Mouse (Mus musculus): ENCODE results near the gene Pim3. TPM values are rescaled to one million over a fixed set of nuclear protein-coding genes. Genes with fewer than 3 reads are reported as not detected.

Pim3 gene
- total and polyA plus RNA-seq, 3 experiments = 33.6 to 41.6 TPM; not detected in 1

GRCm38 (mm10) chr15:88862881-88863694, 1.1 kb downstream of the Pim3 start:
- DNase-seq (ENCODE audit: low read depth, low spot score) = peak; percentile 67
- peaks cover 0 to 11% of the 10 kb centered on the region in 2 experiments; a peak in 2 of 4 replicates for H3K4me1 ChIP-seq (ENCODE audit: control insufficient read depth in 1 of 2, insufficient read depth in 2 of 2, low read length in 2 of 2)

DNA sequence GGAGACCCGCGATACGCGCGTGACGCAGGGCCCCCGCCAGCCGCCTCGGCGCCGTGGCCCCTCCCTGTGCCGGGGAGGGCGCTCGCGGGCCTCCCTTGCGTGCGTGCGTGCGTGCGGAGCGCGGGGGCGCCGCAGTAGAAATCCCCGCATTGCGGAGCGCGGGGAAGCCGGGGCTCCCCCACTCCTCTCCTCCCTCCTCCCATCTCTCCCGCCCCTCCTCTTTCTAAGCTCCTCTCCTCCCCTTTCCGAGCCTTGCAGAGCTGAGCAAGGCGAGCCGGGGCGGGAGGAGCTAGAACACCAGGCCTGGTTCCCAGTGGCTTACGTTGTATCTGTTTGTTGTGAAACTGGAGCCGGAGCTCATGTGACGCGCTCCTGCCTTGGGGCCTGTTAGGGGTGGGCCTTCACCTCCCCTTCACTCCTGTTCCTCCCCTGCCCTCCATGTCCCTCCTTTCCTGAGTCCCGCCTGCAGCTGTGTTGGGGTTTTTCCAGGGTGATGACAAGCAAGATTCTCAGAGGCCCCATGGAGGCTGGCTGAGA, 1.8 kb downstream of the Pim3 start:
- no peaks in the 10 kb centered on the region for H3K9me3 ChIP-seq (replicated peaks; ENCODE audit: insufficient read depth, low read length)
- no peaks in the 10 kb centered on the region for H3K27me3 ChIP-seq (ENCODE audit: control insufficient read depth in 1 of 2, insufficient read depth in 2 of 2, low read length in 2 of 2)
- peaks cover 0 to 11% of the 10 kb centered on the region in 2 experiments; a peak in 2 of 4 replicates for H3K4me1 ChIP-seq (ENCODE audit: control insufficient read depth in 1 of 2, insufficient read depth in 2 of 2, low read length in 2 of 2)
- peak overlapping the region; percentile 65 to 78 for H3K4me3 ChIP-seq (ENCODE audit: control insufficient read depth in 1 of 2, insufficient read depth in 1 of 2, low read depth in 2 of 2, low read length in 2 of 2)
- peak; percentile 91 for DNase-seq (ENCODE audit: low read depth, low spot score)
- no peak overlapping the region for H3K27ac ChIP-seq (ENCODE audit: control insufficient read depth, low read depth, low read length)
- H3K36me3 ChIP-seq (ENCODE audit: control insufficient read depth in 1 of 2, insufficient read depth in 2 of 2, low read length in 2 of 2) = peaks cover 2 to 8% of the 10 kb centered on the region in 2 experiments; a peak in 2 of 4 replicates
- H3K9ac ChIP-seq (ENCODE audit: control insufficient read depth, low read depth, low read length, poor library complexity, severe bottlenecking) = peak overlapping the region; percentile 88
- H3K79me2 ChIP-seq (ENCODE audit: control insufficient read depth, insufficient read depth, low read length, poor library complexity) = peaks cover 23% of the 10 kb centered on the region
- TF ChIP-seq ZC3H11A (IDR thresholded peaks at IDR 0.05; ENCODE audit: low read depth, low read length) (no peak), HCFC1 (IDR thresholded peaks at IDR 0.05; ENCODE audit: low read depth, low read length) (0 out of 2 replicates have a peak, but pooled peaks have one; percentile 37), MAZ (IDR thresholded peaks at IDR 0.05; ENCODE audit: low read depth, low read length) (peak; percentile 92), CTCF (IDR thresholded peaks at IDR 0.05 in 2 of 3, conservative IDR thresholded peaks at IDR 0.05 in 1 of 3; ENCODE audit: control insufficient read depth in 1 of 3, insufficient read depth in 1 of 3, low read depth in 2 of 3, low read length in 3 of 3, poor library complexity in 1 of 3, severe bottlenecking in 1 of 3) (0 out of 6 replicates have a peak, but pooled peaks of 1 of the 3 experiments have one; percentile 10), E2F4 (IDR thresholded peaks at IDR 0.05; ENCODE audit: borderline replicate concordance, low read depth, low read length) (no peak), SIN3A (IDR thresholded peaks at IDR 0.05; ENCODE audit: low read length) (peak; percentile 89), MXI1 (IDR thresholded peaks at IDR 0.05; ENCODE audit: low read depth, low read length) (peak; percentile 70), BHLHE40 (IDR thresholded peaks at IDR 0.05; ENCODE audit: borderline replicate concordance, low read depth, low read length) (peak; percentile 55; the same call in 1 of the 2 replicates), USF1 (IDR thresholded peaks at IDR 0.05; ENCODE audit: low read depth, low read length) (peak; percentile 84), MAX (IDR thresholded peaks at IDR 0.05; ENCODE audit: low read length) (peak; percentile 37; the same call in 1 of the 2 replicates), UBTF (IDR thresholded peaks at IDR 0.05; ENCODE audit: borderline replicate concordance, insufficient read depth, low read depth, low read length) (no peak), ZKSCAN1 (IDR thresholded peaks at IDR 0.05; ENCODE audit: low read depth, low read length) (no peak), ETS1 (IDR thresholded peaks at IDR 0.05; ENCODE audit: low read depth, low read length) (no peak), MEF2A (IDR thresholded peaks at IDR 0.05; ENCODE audit: extremely low read depth, insufficient replicate concordance, low read depth, low read length, poor library complexity, severe bottlenecking) (no peak), NELFE (IDR thresholded peaks at IDR 0.05; ENCODE audit: low read depth, low read length) (no peak)

More at GRCm38 (mm10) chr15:88862881-88863694, 1.1 kb downstream of the Pim3 start:
- Histone ChIP-seq H3K79me2 (ENCODE audit: control insufficient read depth, insufficient read depth, low read length, poor library complexity) (peaks cover 23% of the 10 kb centered on the region), H3K9me3 (replicated peaks; ENCODE audit: insufficient read depth, low read length) (no peaks in the 10 kb centered on the region), H3K36me3 (ENCODE audit: control insufficient read depth in 1 of 2, insufficient read depth in 2 of 2, low read length in 2 of 2) (peaks cover 2 to 8% of the 10 kb centered on the region in 2 experiments; a peak in 2 of 4 replicates), H3K27ac (ENCODE audit: control insufficient read depth, low read depth, low read length) (peak overlapping the region; percentile 24; the same call in 1 of the 2 replicates), H3K27me3 (ENCODE audit: control insufficient read depth in 1 of 2, insufficient read depth in 2 of 2, low read length in 2 of 2) (no peaks in the 10 kb centered on the region), H3K4me3 (ENCODE audit: control insufficient read depth in 1 of 2, insufficient read depth in 1 of 2, low read depth in 2 of 2, low read length in 2 of 2) (peak overlapping the region; percentile 65 to 78), H3K9ac (ENCODE audit: control insufficient read depth, low read depth, low read length, poor library complexity, severe bottlenecking) (peak overlapping the region; percentile 88)
- no peak for TF ChIP-seq ZC3H11A (IDR thresholded peaks at IDR 0.05; ENCODE audit: low read depth, low read length)
- no peak for TF ChIP-seq NELFE (IDR thresholded peaks at IDR 0.05; ENCODE audit: low read depth, low read length)
- peak in 1 of 2 experiments; percentile 31; a peak in 1 of 4 replicates for TF ChIP-seq POLR2A (IDR thresholded peaks at IDR 0.05; ENCODE audit: control insufficient read depth in 1 of 2, insufficient read depth in 1 of 2, low read depth in 1 of 2, low read length in 2 of 2, poor library complexity in 1 of 2)
- TF ChIP-seq NRF1 (IDR thresholded peaks at IDR 0.05; ENCODE audit: insufficient read depth, low read depth, low read length, poor library complexity, severe bottlenecking) = 0 out of 2 replicates have a peak, but pooled peaks have one; percentile 11
- TF ChIP-seq MXI1 (IDR thresholded peaks at IDR 0.05; ENCODE audit: low read depth, low read length) = peak; percentile 22; the same call in 1 of the 2 replicates
- TF ChIP-seq UBTF (IDR thresholded peaks at IDR 0.05; ENCODE audit: borderline replicate concordance, insufficient read depth, low read depth, low read length) = 0 out of 2 replicates have a peak, but pooled peaks have one; percentile 40
- peak; percentile 59; the same call in 1 of the 2 replicates for TF ChIP-seq MAX (IDR thresholded peaks at IDR 0.05; ENCODE audit: low read length)

All from MEL (cell line).